Mouse (Mus musculus) hindbrain, embryonic 11.5 days (tissue): ENCODE data around the gene Mast4. TPM values are rescaled to one million over a fixed set of nuclear protein-coding genes. Genes with fewer than 3 reads are reported as not detected.

Experiments used
- ATAC-seq: fragments of 200-750 bp; cut with Nextera tagmentation; 2 replicates; pipeline ENCODE4 v1.8.0; 2017; ENCODE audit warnings: mild to moderate bottlenecking, moderate TSS enrichment, moderate library complexity; ENCODE audit not compliant: low FRiP score
- DNase-seq: peaks from one replicate; pipeline ENCODE4 v3.0.0-alpha.2; 2015; ENCODE audit warnings: low spot score
- H3K27ac ChIP-seq: fragments of 300-500 bp; sonication (generic); 2 replicates; pipeline ENCODE4 v1.5.1; 2014; ENCODE audit warnings: mild to moderate bottlenecking, low read depth, low read length
- H3K27me3 ChIP-seq: fragments of 300-500 bp; sonication (generic); 2 replicates; pipeline ENCODE4 v1.6.1; 2014; ENCODE audit warnings: mild to moderate bottlenecking, low read length, moderate library complexity, mixed read lengths; ENCODE audit not compliant: control insufficient read depth, insufficient read depth
- H3K36me3 ChIP-seq: fragments of 300-500 bp; sonication (generic); 2 replicates; pipeline ENCODE4 v1.6.1; 2014; ENCODE audit warnings: mild to moderate bottlenecking, low read length, moderate library complexity, mixed read lengths; ENCODE audit not compliant: control insufficient read depth, insufficient read depth
- H3K4me1 ChIP-seq: fragments of 300-500 bp; sonication (generic); replicated peaks from 2 replicates; pipeline ENCODE4 v1.6.1; 2014; ENCODE audit warnings: low read length, mixed read lengths; ENCODE audit not compliant: control insufficient read depth, insufficient read depth
- H3K4me2 ChIP-seq: fragments of 300-500 bp; sonication (generic); replicated peaks from 2 replicates; pipeline ENCODE4 v1.6.1; 2014; ENCODE audit warnings: mild to moderate bottlenecking, low read depth, low read length
- H3K4me3 ChIP-seq: fragments of 300-500 bp; sonication (generic); 2 replicates; pipeline ENCODE4 v1.5.1; 2014; ENCODE audit warnings: low read depth, low read length
- H3K9ac ChIP-seq: fragments of 300-500 bp; sonication (generic); 2 replicates; pipeline ENCODE4 v1.6.1; 2014; ENCODE audit warnings: low read depth, low read length
- H3K9me3 ChIP-seq: fragments of 300-500 bp; sonication (generic); 2 replicates; pipeline ENCODE4 v1.6.1; 2016; ENCODE audit warnings: low read length; ENCODE audit not compliant: control insufficient read depth
- WGBS: fragments of 180-500 bp; shearing (Covaris S2); extraction: QIAGEN DNeasy Blood & Tissue Kit; methylation state at CpG from one replicate; pipeline ENCODE4 v1.1.7; 2014; 5-methylcytosine and 5-hydroxymethylcytosine counted together
- polyA plus RNA-seq: library from polyadenylated mRNA; unstranded; fragments of >200 nt; fragmentation: Nextera tagmentation; extraction: Ambion mirVana; gene quantifications from 2 replicates; pipeline ENCODE4 v1.2.1, GENCODE M21; 2014

The Mast4 gene
- polyA plus RNA-seq, 1 experiment from 2014 or later = 26.9 TPM

DNA sequence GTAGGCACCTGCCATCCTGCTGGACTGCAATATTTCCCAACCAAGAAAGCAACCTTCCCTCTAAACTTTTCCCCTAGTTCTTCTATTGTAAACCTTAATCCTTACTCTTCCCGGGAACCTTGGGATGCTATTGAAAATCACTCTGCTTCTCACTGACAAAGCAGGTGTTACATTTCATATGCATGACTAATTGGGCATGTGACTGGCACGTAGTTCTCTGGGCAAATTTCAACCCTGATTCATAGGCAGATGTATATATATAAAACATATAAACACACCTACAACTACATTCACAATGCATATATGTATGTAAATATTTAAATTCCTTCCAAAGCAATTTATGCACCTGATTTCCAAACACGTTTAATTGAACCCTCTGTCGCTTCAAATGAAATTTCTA is 90.2 kb downstream of the Mast4 start:
- 63% methylated on average over 4 of the region's 4 CpGs for WGBS

GRCm38 (mm10) chr13:103241092-103241491 is 93.2 kb downstream of the Mast4 start:
- DNase-seq (no peak), ATAC-seq (no peak)
- no peak overlapping the region for H3K27ac ChIP-seq
- H3K9ac ChIP-seq = no peak overlapping the region
- no peak overlapping the region for H3K4me2 ChIP-seq
- H3K4me1 ChIP-seq = no peaks in the 10 kb centered on the region
- H3K4me3 ChIP-seq = no peak overlapping the region
- WGBS = 95% methylated on average over 4 of the region's 4 CpGs
- no peaks in the 10 kb centered on the region for H3K9me3 ChIP-seq
- H3K27me3 ChIP-seq = no peaks in the 10 kb centered on the region
- no peaks in the 10 kb centered on the region for H3K36me3 ChIP-seq

More for the DNA sequence above, 90.2 kb downstream of the Mast4 start:
- Histone ChIP-seq H3K36me3 (no peaks in the 10 kb centered on the region), H3K4me3 (no peak overlapping the region), H3K27me3 (no peaks in the 10 kb centered on the region), H3K4me1 (no peaks in the 10 kb centered on the region), H3K4me2 (no peak overlapping the region), H3K9me3 (no peaks in the 10 kb centered on the region), H3K27ac (no peak overlapping the region), H3K9ac (no peak overlapping the region)
- ATAC-seq (no peak), DNase-seq (no peak)

DNA sequence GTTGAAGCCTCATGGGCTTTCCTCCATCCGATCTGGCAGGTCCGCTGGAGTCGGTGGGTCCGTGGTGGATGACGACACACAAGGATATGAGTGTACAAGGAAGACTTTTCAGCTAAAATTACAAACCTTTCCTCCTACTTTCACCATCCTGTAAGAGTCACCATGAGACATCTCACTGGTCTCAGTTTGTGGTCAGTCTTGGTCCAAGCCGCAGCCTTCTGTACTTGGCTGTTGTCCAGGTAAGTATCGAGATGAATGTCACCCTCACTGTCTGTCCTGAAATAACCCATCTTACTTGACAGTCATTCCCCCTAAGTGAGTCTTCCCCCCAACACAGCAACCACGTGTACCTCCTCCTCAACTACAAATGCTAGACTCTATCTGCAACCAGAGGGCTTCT is 94.6 kb downstream of the Mast4 start:
- 92% methylated on average over 8 of the region's 8 CpGs for WGBS
- ATAC-seq = no peak
- no peaks in the 10 kb centered on the region for H3K27me3 ChIP-seq
- no peak overlapping the region for H3K27ac ChIP-seq
- no peak overlapping the region for H3K9ac ChIP-seq
- no peaks in the 10 kb centered on the region for H3K4me1 ChIP-seq
- H3K4me3 ChIP-seq = no peak overlapping the region
- DNase-seq = no peak
- no peak overlapping the region for H3K4me2 ChIP-seq
- no peaks in the 10 kb centered on the region for H3K36me3 ChIP-seq
- no peaks in the 10 kb centered on the region for H3K9me3 ChIP-seq

- Histone ChIP-seq H3K27me3 (no peaks in the 10 kb centered on the region), H3K9ac (no peak overlapping the region), H3K4me2 (no peak overlapping the region), H3K27ac (no peak overlapping the region), H3K36me3 (no peaks in the 10 kb centered on the region), H3K4me3 (no peak overlapping the region), H3K4me1 (no peaks in the 10 kb centered on the region), H3K9me3 (no peaks in the 10 kb centered on the region)
- DNase-seq (no peak), ATAC-seq (no peak)
- WGBS = 95% methylated on average over 7 of the region's 7 CpGs
These were observed 96.1 kb downstream of the Mast4 start for GRCm38 (mm10) chr13:103238034-103238705.

GRCm38 (mm10) chr13:103232171-103232570 is 102.1 kb downstream of the Mast4 start:
- ATAC-seq (no peak), DNase-seq (no peak)
- H3K9me3 ChIP-seq = no peaks in the 10 kb centered on the region
- no peak overlapping the region for H3K9ac ChIP-seq
- no peak overlapping the region for H3K27ac ChIP-seq
- H3K4me1 ChIP-seq = no peaks in the 10 kb centered on the region
- H3K27me3 ChIP-seq = no peaks in the 10 kb centered on the region
- H3K36me3 ChIP-seq = no peaks in the 10 kb centered on the region
- H3K4me3 ChIP-seq = no peak overlapping the region
- no peak overlapping the region for H3K4me2 ChIP-seq
- WGBS = 92% methylated on average over 7 of the region's 7 CpGs

DNA sequence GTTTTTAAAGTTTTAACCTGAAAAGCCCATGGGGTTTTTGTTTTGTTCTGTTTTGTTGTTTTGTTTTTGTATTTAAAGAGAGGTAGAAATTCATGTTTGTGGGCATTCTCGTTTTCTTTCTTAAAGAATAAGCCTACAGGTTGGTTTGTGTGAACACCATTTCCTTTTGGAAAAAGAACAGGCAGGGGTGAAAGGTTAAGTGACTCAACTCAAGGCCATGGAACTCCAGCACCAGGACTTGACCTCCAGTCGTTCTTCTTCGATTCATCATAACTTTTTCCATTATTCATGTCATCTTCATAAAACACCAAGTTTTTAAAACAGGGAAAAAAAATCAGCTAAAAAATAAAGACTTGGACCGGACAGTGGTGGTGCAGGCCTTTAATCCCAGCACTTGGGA is 105.2 kb downstream of the Mast4 start:
- DNase-seq = no peak
- Histone ChIP-seq H3K4me2 (no peak overlapping the region), H3K36me3 (no peaks in the 10 kb centered on the region), H3K27ac (no peak overlapping the region), H3K27me3 (no peaks in the 10 kb centered on the region), H3K9ac (no peak overlapping the region), H3K4me3 (no peak overlapping the region), H3K9me3 (no peaks in the 10 kb centered on the region), H3K4me1 (no peaks in the 10 kb centered on the region)
- no peak for ATAC-seq
- WGBS = 79% methylated on average over 4 of the region's 4 CpGs

- Histone ChIP-seq H3K9ac (no peak overlapping the region), H3K4me3 (no peak overlapping the region), H3K27ac (no peak overlapping the region), H3K27me3 (no peaks in the 10 kb centered on the region), H3K36me3 (no peaks in the 10 kb centered on the region), H3K4me2 (no peak overlapping the region), H3K9me3 (no peaks in the 10 kb centered on the region), H3K4me1 (no peaks in the 10 kb centered on the region)
- DNase-seq (no peak), ATAC-seq (no peak)
- 60% methylated on average over 17 of the region's 17 CpGs for WGBS
These were observed 108.1 kb downstream of the Mast4 start for GRCm38 (mm10) chr13:103225895-103226815.

GRCm38 (mm10) chr13:103225217-103225894 is 108.9 kb downstream of the Mast4 start:
- 51% methylated on average over 11 of the region's 11 CpGs for WGBS
- ATAC-seq (no peak), DNase-seq (no peak)
- H3K27me3 ChIP-seq = no peaks in the 10 kb centered on the region
- H3K27ac ChIP-seq = no peak overlapping the region
- H3K9ac ChIP-seq = no peak overlapping the region
- no peak overlapping the region for H3K4me3 ChIP-seq
- no peaks in the 10 kb centered on the region for H3K4me1 ChIP-seq
- no peaks in the 10 kb centered on the region for H3K36me3 ChIP-seq
- no peaks in the 10 kb centered on the region for H3K9me3 ChIP-seq
- no peak overlapping the region for H3K4me2 ChIP-seq
